Mouse (Mus musculus) T-cell, adult 2 months (primary cell): ENCODE measurements around the gene Atp2c2.

Experiments
- DNase-seq: peaks from one replicate; pipeline ENCODE4 v3.0.0; 2022; ENCODE audit warnings: low spot score

Atp2c2 gene

GRCm38 (mm10) chr8:119785764-119786405 is 86.1 kb downstream of the Atp2c2 start:
- DNase-seq = peak; percentile 25

- DNase-seq = peak; percentile 39
Measured at GRCm38 (mm10) chr8:119786871-119787270, 87.1 kb downstream of the Atp2c2 start.

- no peak for DNase-seq
Measured at GRCm38 (mm10) chr8:119787341-119787740, 87.5 kb downstream of the Atp2c2 start.

- no peak for DNase-seq
Measured at GRCm38 (mm10) chr8:119788607-119789381, 89.0 kb downstream of the Atp2c2 start.

GRCm38 (mm10) chr8:119789581-119789980 is 89.8 kb downstream of the Atp2c2 start:
- peak; percentile 60 for DNase-seq

GRCm38 (mm10) chr8:119791804-119792704 is 92.2 kb downstream of the Atp2c2 start:
- no peak for DNase-seq

GRCm38 (mm10) chr8:119794689-119795088 is 94.9 kb downstream of the Atp2c2 start:
- DNase-seq = no peak

- no peak for DNase-seq
Measured at GRCm38 (mm10) chr8:119795651-119796050, 95.8 kb downstream of the Atp2c2 start.

GRCm38 (mm10) chr8:119798170-119798964 is 98.6 kb downstream of the Atp2c2 start:
- DNase-seq = peak; percentile 78

- no peak for DNase-seq
Measured at GRCm38 (mm10) chr8:119798965-119799264, 99.1 kb downstream of the Atp2c2 start.

- no peak for DNase-seq
Measured at GRCm38 (mm10) chr8:119801168-119801567, 101.4 kb downstream of the Atp2c2 start.

GRCm38 (mm10) chr8:119802592-119802991 is 102.8 kb downstream of the Atp2c2 start:
- DNase-seq = no peak

GRCm38 (mm10) chr8:119805275-119805674 is 105.5 kb downstream of the Atp2c2 start:
- DNase-seq = no peak

GRCm38 (mm10) chr8:119806422-119807263 is 106.8 kb downstream of the Atp2c2 start:
- no peak for DNase-seq
